Mouse (Mus musculus) gastrocnemius, postnatal 36 days (tissue): ENCODE measurements around the gene Hat1. TPM values are rescaled to one million over a fixed set of nuclear protein-coding genes. Genes with fewer than 3 reads are reported as not detected.
"Not testable (repeated sequence)": the region's sequence is repeated elsewhere in the genome, so short reads cannot be mapped to it uniquely, and the experiment has no call there.

Experiments
- DNase-seq, 2 experiments: peaks; one replicate each; pipeline ENCODE4 v3.0.0; 2022
- intact Hi-C: fragments of 180-260 bp; cut with DNase I; formaldehyde crosslinking; loops from one replicate; pipeline ENCODE4 v1.15.1; 2025
- long read RNA-seq, 2 experiments: library from polyadenylated mRNA; stranded (forward); transcript quantifications; one replicate each; pipeline ENCODE4 v2.0.0; 2021
- total RNA-seq, 2 experiments: library from RNA; stranded (reverse); gene quantifications; 2 replicates each; pipeline ENCODE4 v1.2.3; 2021

Gene Hat1
- total RNA-seq, result 10 to 100 TPM; 16.0 to 17.0 TPM
- long read RNA-seq, experiment 1, transcript Hat1-201 (11 exons, 1,576 nt), result major isoform, 11 of 12 reads
- long read RNA-seq, experiment 1, partial matches to known transcripts, result 1 of 12 reads
- long read RNA-seq, experiment 1, other reads (novel, unspliced or antisense), result 0 of 12 reads
- long read RNA-seq, experiment 2, transcript Hat1-201 (11 exons, 1,576 nt), result major isoform, 21 of 23 reads
- long read RNA-seq, experiment 2, partial matches to known transcripts, result 2 of 23 reads
- long read RNA-seq, experiment 2, other reads (novel, unspliced or antisense), result 0 of 23 reads

- peak; percentile 88 to 92 for DNase-seq
- intact Hi-C loops, result no loop called here
Observed at GRCm38 (mm10) chr2:71388951-71389763, at the start of gene Hat1. TSS of gene Hat1 (plus strand) at chr2:71388958.

GRCm38 (mm10) chr2:71340126-71340525 is 48.6 kb upstream of the Hat1 start:
- DNase-seq, result no peak
- intact Hi-C loops, result no loop called here

GRCm38 (mm10) chr2:71343884-71344640 is 44.7 kb upstream of the Hat1 start:
- no peak for DNase-seq
- intact Hi-C loops, result no loop called here

- intact Hi-C loops, result no loop called here
- no peak for DNase-seq
Observed at GRCm38 (mm10) chr2:71347160-71347559, 41.6 kb upstream of the Hat1 start.

GRCm38 (mm10) chr2:71347732-71348490 is 40.8 kb upstream of the Hat1 start:
- DNase-seq, result no peak

GRCm38 (mm10) chr2:71349511-71349910 is 39.2 kb upstream of the Hat1 start:
- no peak for DNase-seq
- intact Hi-C loops, result no loop called here

More at GRCm38 (mm10) chr2:71347732-71348490, 40.8 kb upstream of the Hat1 start:
- intact Hi-C loops, result no loop called here

- intact Hi-C loops, result no loop called here
- DNase-seq, result no peak
Observed at GRCm38 (mm10) chr2:71350181-71350580, 38.6 kb upstream of the Hat1 start.

GRCm38 (mm10) chr2:71350904-71351726 is 37.6 kb upstream of the Hat1 start:
- intact Hi-C loops, result no loop called here
- DNase-seq, result no peak

GRCm38 (mm10) chr2:71351727-71351987 is 37.1 kb upstream of the Hat1 start:
- DNase-seq, result no peak
- intact Hi-C loops, result no loop called here

- intact Hi-C loops, result no loop called here
- DNase-seq, result no peak
Observed at GRCm38 (mm10) chr2:71353306-71354054, 35.3 kb upstream of the Hat1 start.

- DNase-seq, result peak in 1 of 2 experiments; percentile 47
Observed at GRCm38 (mm10) chr2:71354055-71354425, 34.7 kb upstream of the Hat1 start.

GRCm38 (mm10) chr2:71358347-71358746 is 30.4 kb upstream of the Hat1 start:
- intact Hi-C loops, result no loop called here
- no peak for DNase-seq

More at GRCm38 (mm10) chr2:71354055-71354425, 34.7 kb upstream of the Hat1 start:
- intact Hi-C loops, result no loop called here

- intact Hi-C loops, result no loop called here
- no peak for DNase-seq
Observed at GRCm38 (mm10) chr2:71360192-71360591, 28.6 kb upstream of the Hat1 start.

GRCm38 (mm10) chr2:71366618-71367124 is 22.1 kb upstream of the Hat1 start:
- intact Hi-C loops, result no loop called here
- DNase-seq, result no peak

GRCm38 (mm10) chr2:71367125-71367880 is 21.5 kb upstream of the Hat1 start, which contains the start of gene Slc25a12:
TSS of gene Slc25a12 (minus strand) at chr2:71367749.
- intact Hi-C loops, result no loop called here
- peak; percentile 80 for DNase-seq

GRCm38 (mm10) chr2:71368086-71368485 is 20.7 kb upstream of the Hat1 start:
- DNase-seq, result no peak
- intact Hi-C loops, result no loop called here

GRCm38 (mm10) chr2:71371790-71372189 is 17.0 kb upstream of the Hat1 start:
- intact Hi-C loops, result no loop called here
- DNase-seq, result no peak

- intact Hi-C loops, DNase-seq: not testable (repeated sequence)
Observed at GRCm38 (mm10) chr2:71372261-71372660, 16.5 kb upstream of the Hat1 start.
